Mouse (Mus musculus) CH12.LX (cell line): ENCODE measurements around the gene Naa40.

Source experiments
- BHLHE40 ChIP-seq: IDR thresholded peaks from 2 replicates; pipeline ENCODE4 v1.6.1; 2011; ENCODE audit warnings: mild to moderate bottlenecking, low read depth, low read length, improper control_type of control experiment
- CTCF ChIP-seq, 2 experiments: IDR thresholded peaks in 1 of 2; conservative IDR thresholded peaks in 1 of 2; 2 replicates each; pipeline ENCODE4 v1.5.1; 2011 to 2012; ENCODE audit warnings: low read depth in 2 of 2, low read length in 2 of 2, improper control_type of control experiment in 1 of 2, inconsistent platforms in 1 of 2, mild to moderate bottlenecking in 1 of 2, moderate library complexity in 1 of 2
- ELF1 ChIP-seq: IDR thresholded peaks from 2 replicates; pipeline ENCODE4 v1.6.1; 2014; ENCODE audit warnings: low read depth, mild to moderate bottlenecking, inconsistent platforms, low read length, improper control_type of control experiment
- GABPA ChIP-seq: IDR thresholded peaks from 2 replicates; pipeline ENCODE4 v1.6.1; 2012; ENCODE audit warnings: low read depth, low read length, improper control_type of control experiment, inconsistent platforms; ENCODE audit not compliant: insufficient replicate concordance
- POLR2A ChIP-seq: IDR thresholded peaks from 2 replicates; pipeline ENCODE4 v1.6.1; 2011; ENCODE audit warnings: low read depth, mild to moderate bottlenecking, improper control_type of control experiment, low read length
- POLR2AphosphoS2 ChIP-seq: IDR thresholded peaks from 2 replicates; pipeline ENCODE4 v1.6.1; 2011; ENCODE audit warnings: low read depth, low read length, improper control_type of control experiment
- SMC3 ChIP-seq: IDR thresholded peaks from 2 replicates; pipeline ENCODE4 v1.6.1; 2011; ENCODE audit warnings: low read depth, low read length, improper control_type of control experiment
- TBP ChIP-seq: conservative IDR thresholded peaks from 2 replicates; pipeline ENCODE4 v1.6.1; 2011; ENCODE audit warnings: low read depth, low read length, improper control_type of control experiment
- UBTF ChIP-seq: IDR thresholded peaks from 2 replicates; pipeline ENCODE4 v1.6.1; 2012; ENCODE audit warnings: low read depth, mild to moderate bottlenecking, inconsistent platforms, low read length, improper control_type of control experiment, moderate library complexity
- USF2 ChIP-seq: conservative IDR thresholded peaks from 2 replicates; pipeline ENCODE4 v1.6.1; 2011; ENCODE audit warnings: low read depth, low read length, improper control_type of control experiment
- ZNF384 ChIP-seq: IDR thresholded peaks from 2 replicates; pipeline ENCODE4 v1.6.1; 2012; ENCODE audit warnings: low read depth, low read length, improper control_type of control experiment, inconsistent platforms

DNA sequence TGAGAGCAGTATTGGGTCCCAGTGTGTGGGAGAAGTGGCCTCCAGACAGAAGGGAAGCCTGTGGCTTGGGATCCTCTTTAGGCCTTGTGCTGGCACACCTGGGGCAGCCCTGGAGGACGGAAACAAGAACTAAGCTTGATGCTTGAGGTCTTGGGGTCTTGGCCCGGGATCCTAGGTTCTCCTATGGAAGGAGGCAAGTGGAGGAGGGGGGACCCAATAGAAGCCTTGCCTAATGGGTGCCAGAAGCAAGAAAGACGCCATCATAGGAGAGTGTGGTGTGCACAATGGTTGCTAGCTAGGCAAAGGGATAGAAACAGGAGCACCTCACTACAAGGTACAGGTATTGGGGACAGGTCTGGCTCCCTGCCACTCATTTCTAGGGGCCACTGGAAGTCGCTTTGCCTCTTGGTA is 25.4 kb upstream of the Naa40 start:
- TF ChIP-seq ELF1: no peak
- no peak for TF ChIP-seq POLR2AphosphoS2
- no peak for TF ChIP-seq GABPA
- no peak for TF ChIP-seq TBP
- no peak for TF ChIP-seq POLR2A
- no peak for TF ChIP-seq CTCF (conservative IDR thresholded peaks at IDR 0.05 in 1 of 2, IDR thresholded peaks at IDR 0.05 in 1 of 2; ENCODE audit: low read depth in 2 of 2, low read length in 2 of 2)
- no peak for TF ChIP-seq UBTF
- no peak for TF ChIP-seq ZNF384
- no peak for TF ChIP-seq USF2
- TF ChIP-seq BHLHE40: no peak
- no peak for TF ChIP-seq SMC3
